Comparison of ENCODE assay signal across 27 mouse cellular contexts in genomic region chr10:84324018-84324417, GRCm38 (mm10).
DNase-seq lines count a peak whose midpoint lies in the region; ATAC-seq lines count a peak whose summit lies in the region.
"Had no signal": no experiment of that assay in that cellular context is flagged by ENCODE, and none has a peak within 500 bp of the region (broad histone marks: within the 10 kb centered on the region; RNA-seq: fewer than 3 reads in every experiment).

No protein-coding gene starts in this region.

- H3K4me2 ChIP-seq in forebrain, embryonic 11.5 days (ENCODE audit: low read depth, low read length, severe bottlenecking): no peak overlapping the region
- H3K4me2 ChIP-seq in forebrain, embryonic 12.5 days: no peak overlapping the region
- H3K4me2 ChIP-seq in midbrain, embryonic 11.5 days: no peak overlapping the region
- H3K4me2 ChIP-seq in midbrain, embryonic 15.5 days: no peak overlapping the region
- H3K4me2 ChIP-seq: embryonic facial prominence, embryonic 12.5 days; embryonic facial prominence, embryonic 15.5 days; heart, embryonic 11.5 days; hindbrain, embryonic 14.5 days had no signal

- WGBS in forebrain, embryonic 11.5 days: 58% methylated on average over 6 of the region's 6 CpGs
- WGBS in forebrain, embryonic 12.5 days: 57% methylated on average over 6 of the region's 6 CpGs
- WGBS in midbrain, embryonic 11.5 days: 67% methylated on average over 6 of the region's 6 CpGs
- 56% methylated on average over 6 of the region's 6 CpGs for WGBS in midbrain, embryonic 15.5 days
- 60% methylated on average over 6 of the region's 6 CpGs for WGBS in embryonic facial prominence, embryonic 10.5 days

- H3K4me3 ChIP-seq in forebrain, embryonic 11.5 days (ENCODE audit: low read depth, low read length): no peak overlapping the region
- no peak overlapping the region for H3K4me3 ChIP-seq in forebrain, embryonic 12.5 days (replicated peaks)
- no peak overlapping the region for H3K4me3 ChIP-seq in midbrain, embryonic 11.5 days (ENCODE audit: low read depth, low read length)
- no peak overlapping the region for H3K4me3 ChIP-seq in midbrain, embryonic 15.5 days
- H3K4me3 ChIP-seq in embryonic facial prominence, embryonic 10.5 days: no peak overlapping the region
- H3K4me3 ChIP-seq: embryonic facial prominence, embryonic 12.5 days; embryonic facial prominence, embryonic 15.5 days; erythroblast, embryonic 14.5 days; heart, adult 2 months had no signal

- H3K27ac ChIP-seq in forebrain, embryonic 11.5 days (ENCODE audit: low read depth, low read length): no peak overlapping the region
- H3K27ac ChIP-seq in forebrain, embryonic 12.5 days: no peak overlapping the region
- H3K27ac ChIP-seq in midbrain, embryonic 11.5 days (ENCODE audit: low read depth, low read length): no peak overlapping the region
- H3K27ac ChIP-seq in midbrain, embryonic 15.5 days: no peak overlapping the region
- no peak overlapping the region for H3K27ac ChIP-seq in embryonic facial prominence, embryonic 10.5 days (replicated peaks)
- H3K27ac ChIP-seq: embryonic facial prominence, embryonic 12.5 days; embryonic facial prominence, embryonic 15.5 days; heart, adult 2 months; hindbrain, embryonic 14.5 days; hindbrain, postnatal 0 days had no signal

- H3K9ac ChIP-seq in forebrain, embryonic 11.5 days (ENCODE audit: low read length): no peak overlapping the region
- H3K9ac ChIP-seq in forebrain, embryonic 12.5 days: no peak overlapping the region
- H3K9ac ChIP-seq in midbrain, embryonic 11.5 days (ENCODE audit: low read length): no peak overlapping the region
- no peak overlapping the region for H3K9ac ChIP-seq in midbrain, embryonic 15.5 days
- H3K9ac ChIP-seq: embryonic facial prominence, embryonic 12.5 days; embryonic facial prominence, embryonic 15.5 days; forebrain, postnatal 0 days; hindbrain, embryonic 14.5 days had no signal

- DNase-seq in forebrain, embryonic 11.5 days (ENCODE audit: low spot score): peak; percentile 55
- DNase-seq in midbrain, embryonic 11.5 days (ENCODE audit: low spot score, missing footprints): peak; percentile 73
- peak; percentile 35 for DNase-seq in embryonic facial prominence, embryonic 10.5 days (ENCODE audit: low spot score)
- DNase-seq in kidney, postnatal 4 days: no peak
- no peak for DNase-seq in right cerebral cortex, postnatal 25 days
- DNase-seq: adrenal gland, postnatal 10 days; cerebellum, adult 11 months; cerebellum, adult 2 months; cerebellum, adult 9-11 months; cerebellum, postnatal 25 days; forebrain, postnatal 0 days; gastrocnemius, postnatal 25 days; heart, adult 2 months; kidney, adult 18-20 months; kidney, adult 9 months had no signal

- no peak for ATAC-seq in forebrain, embryonic 11.5 days (replicated peaks; ENCODE audit: low FRiP score)
- no peak for ATAC-seq in forebrain, embryonic 12.5 days (ENCODE audit: low FRiP score)
- no peak for ATAC-seq in midbrain, embryonic 11.5 days (ENCODE audit: low FRiP score)
- ATAC-seq in midbrain, embryonic 15.5 days (replicated peaks): no peak
- ATAC-seq: CD4-positive, CD25-positive, alpha-beta regulatory T cell, adult 4 months; forebrain, embryonic 14.5 days; forebrain, postnatal 0 days; hindbrain, postnatal 0 days; inflammation-experienced regulatory T-cells, adult 6 months; intestine, embryonic 16.5 days had no signal

- no peaks in the 10 kb centered on the region for H3K27me3 ChIP-seq in forebrain, embryonic 11.5 days (ENCODE audit: control insufficient read depth, insufficient read depth, low read length)
- H3K27me3 ChIP-seq in forebrain, embryonic 12.5 days: no peaks in the 10 kb centered on the region
- no peaks in the 10 kb centered on the region for H3K27me3 ChIP-seq in midbrain, embryonic 11.5 days (ENCODE audit: control insufficient read depth, insufficient read depth, low read length)
- no peaks in the 10 kb centered on the region for H3K27me3 ChIP-seq in midbrain, embryonic 15.5 days (replicated peaks)
- H3K27me3 ChIP-seq in embryonic facial prominence, embryonic 10.5 days (replicated peaks; ENCODE audit: low read depth, poor library complexity, severe bottlenecking): no peaks in the 10 kb centered on the region
- H3K27me3 ChIP-seq: embryonic facial prominence, embryonic 12.5 days; embryonic facial prominence, embryonic 15.5 days had no signal

- no peaks in the 10 kb centered on the region for H3K4me1 ChIP-seq in forebrain, embryonic 11.5 days (replicated peaks; ENCODE audit: control insufficient read depth, insufficient read depth, low read length)
- peaks cover 3% of the 10 kb centered on the region; the same call in 1 of the 2 replicates for H3K4me1 ChIP-seq in forebrain, embryonic 12.5 days
- H3K4me1 ChIP-seq in midbrain, embryonic 11.5 days (ENCODE audit: control insufficient read depth, insufficient read depth, low read length): no peaks in the 10 kb centered on the region
- H3K4me1 ChIP-seq in midbrain, embryonic 15.5 days: no peaks in the 10 kb centered on the region
- peaks cover 8% of the 10 kb centered on the region for H3K4me1 ChIP-seq in embryonic facial prominence, embryonic 10.5 days
- H3K4me1 ChIP-seq: embryonic facial prominence, embryonic 12.5 days had no signal

- no peaks in the 10 kb centered on the region for H3K36me3 ChIP-seq in forebrain, embryonic 11.5 days (ENCODE audit: control insufficient read depth, insufficient read depth, low read length)
- H3K36me3 ChIP-seq in forebrain, embryonic 12.5 days (replicated peaks): no peaks in the 10 kb centered on the region
- H3K36me3 ChIP-seq in midbrain, embryonic 11.5 days (ENCODE audit: control insufficient read depth, insufficient read depth, low read length): no peaks in the 10 kb centered on the region
- H3K36me3 ChIP-seq in midbrain, embryonic 15.5 days (replicated peaks): no peaks in the 10 kb centered on the region
- H3K36me3 ChIP-seq in embryonic facial prominence, embryonic 10.5 days (replicated peaks): no peaks in the 10 kb centered on the region
- H3K36me3 ChIP-seq: embryonic facial prominence, embryonic 12.5 days; embryonic facial prominence, embryonic 15.5 days had no signal

- H3K9me3 ChIP-seq in forebrain, embryonic 11.5 days (ENCODE audit: control insufficient read depth, low read length): no peaks in the 10 kb centered on the region
- no peaks in the 10 kb centered on the region for H3K9me3 ChIP-seq in forebrain, embryonic 12.5 days
- no peaks in the 10 kb centered on the region for H3K9me3 ChIP-seq in midbrain, embryonic 11.5 days (ENCODE audit: control insufficient read depth, low read length)
- H3K9me3 ChIP-seq in midbrain, embryonic 15.5 days: no peaks in the 10 kb centered on the region
- no peaks in the 10 kb centered on the region for H3K9me3 ChIP-seq in embryonic facial prominence, embryonic 10.5 days
- H3K9me3 ChIP-seq: embryonic facial prominence, embryonic 12.5 days; embryonic facial prominence, embryonic 15.5 days had no signal

Comparison
In these comparisons a context has a peak if more than half of its experiments do, and no peak if none do; other contexts are left out.
1. DNase-seq: peak in forebrain, embryonic 11.5 days (single experiment), midbrain, embryonic 11.5 days (single experiment) and embryonic facial prominence, embryonic 10.5 days (single experiment); none in kidney, postnatal 4 days (0 of 2) and right cerebral cortex, postnatal 25 days (single experiment).